Mouse (Mus musculus): ENCODE measurements around the gene Wdr35. TPM values are rescaled to one million over a fixed set of nuclear protein-coding genes. Genes with fewer than 3 reads are reported as not detected.
"Not testable (repeated sequence)": the region's sequence is repeated elsewhere in the genome, so short reads cannot be mapped to it uniquely, and the experiment has no call there.

The Wdr35 gene
- polyA plus RNA-seq, 1 experiment from 2014 or later, result 25.4 TPM

DNA sequence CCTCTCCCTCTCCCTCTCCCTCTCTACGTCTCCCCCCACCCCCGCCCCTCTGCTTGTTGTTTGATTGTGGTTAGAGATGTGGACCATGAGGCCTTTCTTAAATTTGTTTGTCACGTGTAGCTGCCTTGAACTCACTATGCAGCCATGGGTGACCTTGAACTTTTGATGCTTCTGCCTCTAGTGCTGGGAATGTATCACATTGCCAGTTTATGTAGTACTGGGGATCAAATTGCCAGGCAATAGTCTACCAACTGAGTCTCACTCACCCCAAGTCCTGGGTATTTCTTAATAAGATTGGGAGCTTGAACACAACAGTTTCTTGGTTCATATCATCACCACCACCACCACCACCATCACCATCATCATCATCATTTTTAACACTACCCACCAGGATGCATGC is 47.3 kb downstream of the Wdr35 start:
- Histone ChIP-seq H3K4me1 (ENCODE audit: control insufficient read depth, insufficient read depth, low read length) (no peaks in the 10 kb centered on the region), H3K9me3 (replicated peaks; ENCODE audit: control insufficient read depth, low read length, poor library complexity, severe bottlenecking) (no peaks in the 10 kb centered on the region), H3K9ac (ENCODE audit: low read depth, low read length) (no peak overlapping the region), H3K4me3 (ENCODE audit: low read depth, low read length) (no peak overlapping the region), H3K27me3 (ENCODE audit: control insufficient read depth, insufficient read depth, low read depth, low read length) (no peaks in the 10 kb centered on the region), H3K4me2 (ENCODE audit: low read length) (no peak overlapping the region), H3K36me3 (ENCODE audit: control insufficient read depth, insufficient read depth, low read length) (peaks cover 3% of the 10 kb centered on the region), H3K27ac (ENCODE audit: low read length) (no peak overlapping the region)
- WGBS, result 62% methylated on average over 3 of the region's 3 CpGs
- no peak for ATAC-seq

GRCm38 (mm10) chr12:9023031-9023430 is 49.3 kb downstream of the Wdr35 start:
- 68% methylated on average over 4 of the region's 4 CpGs for WGBS

DNA sequence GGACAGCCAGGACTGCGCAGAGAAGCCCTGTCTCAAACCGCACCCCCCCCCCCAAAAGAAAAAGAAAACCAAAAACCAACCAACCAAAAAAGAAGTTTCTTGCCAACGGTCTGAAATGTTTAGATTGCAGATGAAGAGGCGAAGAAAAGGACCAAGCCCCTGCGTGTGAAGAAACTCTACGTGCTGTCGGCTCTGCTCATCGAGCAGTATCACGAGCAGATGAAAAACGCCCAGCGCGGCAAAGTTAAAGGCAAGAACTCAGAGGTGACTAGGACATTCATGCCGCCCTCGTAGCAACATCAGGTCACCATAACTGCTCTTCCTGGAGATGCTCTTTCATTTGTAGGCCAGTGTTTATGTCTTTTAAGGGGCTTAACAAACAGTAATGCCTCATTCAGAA is 50.4 kb downstream of the Wdr35 start:
- H3K36me3 ChIP-seq (ENCODE audit: control insufficient read depth, insufficient read depth, low read length), result peaks cover 6% of the 10 kb centered on the region
- H3K4me2 ChIP-seq (ENCODE audit: low read length), result no peak overlapping the region
- H3K9ac ChIP-seq (ENCODE audit: low read depth, low read length), result no peak overlapping the region
- H3K4me1 ChIP-seq (ENCODE audit: control insufficient read depth, insufficient read depth, low read length), result no peaks in the 10 kb centered on the region
- no peaks in the 10 kb centered on the region for H3K9me3 ChIP-seq (replicated peaks; ENCODE audit: control insufficient read depth, low read length, poor library complexity, severe bottlenecking)
- no peak overlapping the region for H3K4me3 ChIP-seq (ENCODE audit: low read depth, low read length)
- no peak overlapping the region for H3K27ac ChIP-seq (ENCODE audit: low read length)
- 94% methylated on average over 14 of the region's 14 CpGs for WGBS
- H3K27me3 ChIP-seq (ENCODE audit: control insufficient read depth, insufficient read depth, low read depth, low read length), result no peaks in the 10 kb centered on the region
- ATAC-seq, result no peak

More at GRCm38 (mm10) chr12:9023031-9023430, 49.3 kb downstream of the Wdr35 start:
- no peak overlapping the region for H3K27ac ChIP-seq (ENCODE audit: low read length)
- no peak overlapping the region for H3K4me3 ChIP-seq (ENCODE audit: low read depth, low read length)
- H3K36me3 ChIP-seq (ENCODE audit: control insufficient read depth, insufficient read depth, low read length), result peaks cover 5% of the 10 kb centered on the region
- H3K9me3 ChIP-seq (replicated peaks; ENCODE audit: control insufficient read depth, low read length, poor library complexity, severe bottlenecking), result no peaks in the 10 kb centered on the region
- no peak for ATAC-seq
- H3K4me1 ChIP-seq (ENCODE audit: control insufficient read depth, insufficient read depth, low read length), result no peaks in the 10 kb centered on the region
- no peak overlapping the region for H3K4me2 ChIP-seq (ENCODE audit: low read length)
- no peaks in the 10 kb centered on the region for H3K27me3 ChIP-seq (ENCODE audit: control insufficient read depth, insufficient read depth, low read depth, low read length)
- no peak overlapping the region for H3K9ac ChIP-seq (ENCODE audit: low read depth, low read length)

DNA sequence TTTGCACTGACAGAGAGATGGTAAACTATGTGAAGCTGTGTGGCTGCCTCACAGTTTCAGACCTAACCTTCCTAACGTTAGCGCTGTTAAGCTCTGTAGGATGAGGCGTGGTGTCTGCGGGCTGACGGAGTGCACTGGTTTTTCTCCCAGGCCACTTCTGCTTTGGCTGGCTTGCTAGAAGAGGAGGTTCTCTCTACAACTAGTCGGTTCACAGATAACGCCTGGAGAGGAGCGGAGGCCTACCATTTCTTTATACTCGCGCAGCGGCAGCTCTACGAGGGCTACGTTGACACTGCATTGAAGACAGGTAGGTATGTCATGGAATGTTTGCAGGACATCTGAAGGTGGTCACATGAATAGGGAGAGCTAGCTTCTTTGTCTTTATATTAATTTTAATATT is 51.0 kb downstream of the Wdr35 start:
- Histone ChIP-seq H3K36me3 (ENCODE audit: control insufficient read depth, insufficient read depth, low read length) (peaks cover 6% of the 10 kb centered on the region), H3K9me3 (replicated peaks; ENCODE audit: control insufficient read depth, low read length, poor library complexity, severe bottlenecking) (no peaks in the 10 kb centered on the region)
- 89% methylated on average over 13 of the region's 13 CpGs for WGBS

GRCm38 (mm10) chr12:9026843-9027242 is 53.2 kb downstream of the Wdr35 start:
- ATAC-seq, result no peak
- Histone ChIP-seq H3K9ac (ENCODE audit: low read depth, low read length) (no peak overlapping the region), H3K4me2 (ENCODE audit: low read length) (no peak overlapping the region), H3K9me3 (replicated peaks; ENCODE audit: control insufficient read depth, low read length, poor library complexity, severe bottlenecking) (no peaks in the 10 kb centered on the region), H3K27me3 (ENCODE audit: control insufficient read depth, insufficient read depth, low read depth, low read length) (no peaks in the 10 kb centered on the region), H3K27ac (ENCODE audit: low read length) (no peak overlapping the region), H3K4me3 (ENCODE audit: low read depth, low read length) (no peak overlapping the region), H3K4me1 (ENCODE audit: control insufficient read depth, insufficient read depth, low read length) (peaks cover 6% of the 10 kb centered on the region; the same call in 1 of the 2 replicates), H3K36me3 (ENCODE audit: control insufficient read depth, insufficient read depth, low read length) (peaks cover 6% of the 10 kb centered on the region)

More for the DNA sequence above, 51.0 kb downstream of the Wdr35 start:
- Histone ChIP-seq H3K4me1 (ENCODE audit: control insufficient read depth, insufficient read depth, low read length) (no peaks in the 10 kb centered on the region), H3K4me3 (ENCODE audit: low read depth, low read length) (no peak overlapping the region), H3K27me3 (ENCODE audit: control insufficient read depth, insufficient read depth, low read depth, low read length) (no peaks in the 10 kb centered on the region), H3K4me2 (ENCODE audit: low read length) (no peak overlapping the region), H3K27ac (ENCODE audit: low read length) (no peak overlapping the region), H3K9ac (ENCODE audit: low read depth, low read length) (no peak overlapping the region)
- no peak for ATAC-seq

- not testable (repeated sequence) for H3K4me1 ChIP-seq (ENCODE audit: control insufficient read depth, insufficient read depth, low read length); H3K9ac ChIP-seq (ENCODE audit: low read depth, low read length); H3K4me3 ChIP-seq (ENCODE audit: low read depth, low read length); ATAC-seq; H3K27ac ChIP-seq (ENCODE audit: low read length); H3K27me3 ChIP-seq (ENCODE audit: control insufficient read depth, insufficient read depth, low read depth, low read length); H3K4me2 ChIP-seq (ENCODE audit: low read length); H3K9me3 ChIP-seq (replicated peaks; ENCODE audit: control insufficient read depth, low read length, poor library complexity, severe bottlenecking); H3K36me3 ChIP-seq (ENCODE audit: control insufficient read depth, insufficient read depth, low read length)
- 94% methylated on average over 7 of the region's 7 CpGs for WGBS
Measured at GRCm38 (mm10) chr12:9028816-9029215, 55.1 kb downstream of the Wdr35 start.

GRCm38 (mm10) chr12:9029506-9029887 is 55.8 kb downstream of the Wdr35 start:
- ATAC-seq, result peak; percentile 62
- Histone ChIP-seq H3K4me2 (ENCODE audit: low read length) (peak overlapping the region; percentile 73; the same call in 1 of the 2 replicates), H3K9me3 (replicated peaks; ENCODE audit: control insufficient read depth, low read length, poor library complexity, severe bottlenecking) (no peaks in the 10 kb centered on the region), H3K9ac (ENCODE audit: low read depth, low read length) (peak overlapping the region; percentile 84; the same call in 1 of the 2 replicates), H3K4me3 (ENCODE audit: low read depth, low read length) (peak overlapping the region; percentile 73), H3K27ac (ENCODE audit: low read length) (peak overlapping the region; percentile 99), H3K27me3 (ENCODE audit: control insufficient read depth, insufficient read depth, low read depth, low read length) (no peaks in the 10 kb centered on the region), H3K4me1 (ENCODE audit: control insufficient read depth, insufficient read depth, low read length) (peaks cover 6% of the 10 kb centered on the region; the same call in 1 of the 2 replicates), H3K36me3 (ENCODE audit: control insufficient read depth, insufficient read depth, low read length) (peaks cover 4% of the 10 kb centered on the region)
- 59% methylated on average over 4 of the region's 4 CpGs for WGBS

GRCm38 (mm10) chr12:9029888-9030723 is 56.4 kb downstream of the Wdr35 start, which contains the start of gene Ttc32:
Gene Ttc32 (plus strand): TSS chr12:9029997.
- H3K27me3 ChIP-seq (ENCODE audit: control insufficient read depth, insufficient read depth, low read depth, low read length), result no peaks in the 10 kb centered on the region
- H3K36me3 ChIP-seq (ENCODE audit: control insufficient read depth, insufficient read depth, low read length), result peaks cover 4% of the 10 kb centered on the region
- peak within 1 kb of the TSS; percentile 84 for H3K9ac ChIP-seq (ENCODE audit: low read depth, low read length)
- peak within 1 kb of the TSS; percentile 73 for H3K4me2 ChIP-seq (ENCODE audit: low read length)
- H3K9me3 ChIP-seq (replicated peaks; ENCODE audit: control insufficient read depth, low read length, poor library complexity, severe bottlenecking), result no peaks in the 10 kb centered on the region
- H3K4me3 ChIP-seq (ENCODE audit: low read depth, low read length), result peak within 1 kb of the TSS; percentile 73
- WGBS, result under 1% methylated on average over 69 of the region's 69 CpGs
- peak within 1 kb of the TSS; percentile 99 for H3K27ac ChIP-seq (ENCODE audit: low read length)
- peak; percentile 98 for ATAC-seq
- peaks cover 6% of the 10 kb centered on the region; the same call in 1 of the 2 replicates for H3K4me1 ChIP-seq (ENCODE audit: control insufficient read depth, insufficient read depth, low read length)

GRCm38 (mm10) chr12:9031166-9031565 is 57.5 kb downstream of the Wdr35 start:
- Histone ChIP-seq H3K27ac (ENCODE audit: low read length) (peak overlapping the region; percentile 99; the same call in 1 of the 2 replicates), H3K4me3 (ENCODE audit: low read depth, low read length) (peak overlapping the region; percentile 73), H3K9ac (ENCODE audit: low read depth, low read length) (peak overlapping the region; percentile 84), H3K36me3 (ENCODE audit: control insufficient read depth, insufficient read depth, low read length) (peaks cover 4% of the 10 kb centered on the region), H3K4me2 (ENCODE audit: low read length) (peak overlapping the region; percentile 73), H3K9me3 (replicated peaks; ENCODE audit: control insufficient read depth, low read length, poor library complexity, severe bottlenecking) (no peaks in the 10 kb centered on the region), H3K27me3 (ENCODE audit: control insufficient read depth, insufficient read depth, low read depth, low read length) (no peaks in the 10 kb centered on the region), H3K4me1 (ENCODE audit: control insufficient read depth, insufficient read depth, low read length) (peaks cover 6% of the 10 kb centered on the region; the same call in 1 of the 2 replicates)
- WGBS, result 73% methylated on average over 8 of the region's 8 CpGs
- ATAC-seq, result no peak
